In genomic region chr9:50298389-50298788, GRCm38 (mm10) we compare ENCODE assay signal across 21 mouse cellular contexts. TPM values are rescaled to one million over a fixed set of nuclear protein-coding genes. Genes with fewer than 3 reads are reported as not detected.
DNase-seq lines count a peak whose midpoint lies in the region; ATAC-seq and TF ChIP-seq lines count a peak whose summit lies in the region.
"Had no signal": no experiment of that assay in that cellular context is flagged by ENCODE, and none has a peak within 500 bp of the region (broad histone marks: within the 10 kb centered on the region; RNA-seq: fewer than 3 reads in every experiment).

No protein-coding gene starts in this region.

- H3K27me3 ChIP-seq in limb, embryonic 14.5 days (ENCODE audit: control insufficient read depth, insufficient read depth, low read length) = no peaks in the 10 kb centered on the region
- no peaks in the 10 kb centered on the region for H3K27me3 ChIP-seq in limb, embryonic 10.5 days (ENCODE audit: low read depth, poor library complexity, severe bottlenecking)
- H3K27me3 ChIP-seq: neural tube, embryonic 13.5 days had no signal

- peak; percentile 11 for DNase-seq in adrenal gland, postnatal 14 days
- DNase-seq in adrenal gland, postnatal 25 days = no peak
- DNase-seq in limb, embryonic 14.5 days (ENCODE audit: low spot score) = peak; percentile 23
- no peak for DNase-seq in limb, embryonic 10.5 days (ENCODE audit: low spot score)
- DNase-seq in CD4-positive, CD25-positive, alpha-beta regulatory T cell, adult 2 months (ENCODE audit: low read depth, low spot score) = peak; percentile 31
- DNase-seq in frontal cortex, postnatal 14 days (ENCODE audit: low spot score in 2 of 2) = no peak
- no peak for DNase-seq in frontal cortex, postnatal 10 days (ENCODE audit: low spot score in 2 of 2)
- DNase-seq: cerebellum, adult 11 months; cerebellum, postnatal 36 days; gastrocnemius, postnatal 14 days; heart, postnatal 14 days; kidney, adult 11 months; kidney, postnatal 36 days; right cerebral cortex, postnatal 25 days; thymus, postnatal 36 days had no signal

- no peak for ATAC-seq in limb, embryonic 14.5 days (ENCODE audit: low FRiP score, low read depth)
- peak; percentile 93 for ATAC-seq in granulocyte monocyte progenitor cell, adult 5-6 weeks (replicated peaks; ENCODE audit: poor library complexity, severe bottlenecking)
- ATAC-seq: forebrain, embryonic 16.5 days had no signal

- H3K27ac ChIP-seq in limb, embryonic 14.5 days (replicated peaks; ENCODE audit: low read depth, low read length) = no peak overlapping the region
- H3K27ac ChIP-seq in limb, embryonic 10.5 days = no peak overlapping the region
- H3K27ac ChIP-seq: heart, embryonic 10.5 days; hindbrain, embryonic 14.5 days; neural tube, embryonic 13.5 days had no signal

- no peak for TF ChIP-seq POLR2A in limb, embryonic 14.5 days (IDR thresholded peaks at IDR 0.05; ENCODE audit: borderline replicate concordance, extremely low read depth, insufficient read depth, insufficient read length)

- WGBS in limb, embryonic 14.5 days = 60% methylated on average over 2 of the region's 2 CpGs
- WGBS in limb, embryonic 10.5 days = 82% methylated on average over 2 of the region's 2 CpGs

- no peak overlapping the region for H3K4me3 ChIP-seq in limb, embryonic 14.5 days (replicated peaks; ENCODE audit: low read length)
- no peak overlapping the region for H3K4me3 ChIP-seq in limb, embryonic 10.5 days
- H3K4me3 ChIP-seq: heart, embryonic 10.5 days; neural tube, embryonic 13.5 days had no signal

- no peaks in the 10 kb centered on the region for H3K9me3 ChIP-seq in limb, embryonic 14.5 days (ENCODE audit: control insufficient read depth, low read length)
- H3K9me3 ChIP-seq in limb, embryonic 10.5 days (replicated peaks) = no peaks in the 10 kb centered on the region
- H3K9me3 ChIP-seq: neural tube, embryonic 13.5 days had no signal

- H3K4me2 ChIP-seq in limb, embryonic 14.5 days (replicated peaks; ENCODE audit: low read depth, low read length, severe bottlenecking) = no peak overlapping the region
- H3K4me2 ChIP-seq: hindbrain, embryonic 14.5 days; midbrain, embryonic 11.5 days; neural tube, embryonic 13.5 days had no signal

- no peaks in the 10 kb centered on the region for H3K36me3 ChIP-seq in limb, embryonic 14.5 days (ENCODE audit: control insufficient read depth, insufficient read depth, low read length)
- no peaks in the 10 kb centered on the region for H3K36me3 ChIP-seq in limb, embryonic 10.5 days
- H3K36me3 ChIP-seq: heart, embryonic 10.5 days; neural tube, embryonic 13.5 days had no signal

- no peaks in the 10 kb centered on the region for H3K4me1 ChIP-seq in limb, embryonic 14.5 days (ENCODE audit: control insufficient read depth, insufficient read depth, low read length)
- no peaks in the 10 kb centered on the region for H3K4me1 ChIP-seq in limb, embryonic 10.5 days

- no peak overlapping the region for H3K9ac ChIP-seq in limb, embryonic 14.5 days (ENCODE audit: low read depth, low read length, severe bottlenecking)
- H3K9ac ChIP-seq: hindbrain, embryonic 14.5 days; neural tube, embryonic 13.5 days had no signal

RNA-seq across cellular contexts. Expression of gene Rpl10-ps3, which starts 46.4 kb away (rescaled TPM):
- 879 and 1,024 TPM in 2 replicates for total RNA-seq in adrenal gland, postnatal 14 days (2021)
- total RNA-seq in adrenal gland, postnatal 25 days (2021) = 875 and 1,185 TPM in 2 replicates
- 93.4 and 99.3 TPM in 2 replicates for polyA plus RNA-seq in limb, embryonic 14.5 days (2012; rRNA removed)
- 349 and 385 TPM in 2 replicates for polyA plus RNA-seq in limb, embryonic 14.5 days (2014; fragmentation: Nextera tagmentation; extraction: Ambion mirVana)
- polyA plus RNA-seq in limb, embryonic 10.5 days (2016; fragmentation: Nextera tagmentation; extraction: Ambion mirVana) = 194 and 254 TPM in 2 replicates
- total RNA-seq in granulocyte monocyte progenitor cell, adult 5-6 weeks (2014; fragmentation: Nextera tagmentation) = 525 and 847 TPM in 2 replicates
- 296 and 372 TPM in 2 replicates for total RNA-seq in granulocyte monocyte progenitor cell, adult 5-6 weeks (2017)

Comparison
In these comparisons a context has a peak if more than half of its experiments do, and no peak if none do; other contexts are left out.
1. DNase-seq: peak in adrenal gland, postnatal 14 days (single experiment), limb, embryonic 14.5 days (single experiment) and CD4-positive, CD25-positive, alpha-beta regulatory T cell, adult 2 months (single experiment); none in adrenal gland, postnatal 25 days (single experiment), limb, embryonic 10.5 days (single experiment), frontal cortex, postnatal 14 days (0 of 2) and frontal cortex, postnatal 10 days (0 of 2).